Mouse (Mus musculus) liver, embryonic 11.5 days (tissue): ENCODE data around the gene Rab3ip. TPM values are rescaled to one million over a fixed set of nuclear protein-coding genes. Genes with fewer than 3 reads are reported as not detected.

Experiments used
- ATAC-seq: fragments of 200-750 bp; cut with Nextera tagmentation; replicated peaks from 2 replicates; pipeline ENCODE4 v1.8.0; 2017; ENCODE audit warnings: moderate number of reproducible peaks, mild to moderate bottlenecking, moderate TSS enrichment, moderate library complexity; ENCODE audit not compliant: low FRiP score
- DNase-seq: peaks from one replicate; pipeline ENCODE4 v3.0.0-alpha.2; 2017; ENCODE audit warnings: low spot score
- H3K27ac ChIP-seq: fragments of 300-500 bp; sonication (generic); 2 replicates; pipeline ENCODE4 v1.5.1; 2014; ENCODE audit warnings: mild to moderate bottlenecking, low read depth, low read length, control low read depth
- H3K27me3 ChIP-seq: fragments of 300-500 bp; sonication (generic); replicated peaks from 2 replicates; pipeline ENCODE4 v1.6.1; 2014; ENCODE audit warnings: low read length, mixed read lengths; ENCODE audit not compliant: control insufficient read depth, insufficient read depth
- H3K36me3 ChIP-seq: fragments of 300-500 bp; sonication (generic); 2 replicates; pipeline ENCODE4 v1.6.1; 2014; ENCODE audit warnings: mild to moderate bottlenecking, low read length, moderate library complexity, mixed read lengths; ENCODE audit not compliant: control insufficient read depth, insufficient read depth
- H3K4me1 ChIP-seq: fragments of 300-500 bp; sonication (generic); replicated peaks from 2 replicates; pipeline ENCODE4 v1.6.1; 2014; ENCODE audit warnings: low read length, mixed read lengths; ENCODE audit not compliant: control insufficient read depth, insufficient read depth
- H3K4me2 ChIP-seq: fragments of 300-500 bp; sonication (generic); 2 replicates; pipeline ENCODE4 v1.6.1; 2014; ENCODE audit warnings: mild to moderate bottlenecking, control low read depth, moderate library complexity
- H3K4me3 ChIP-seq: fragments of 300-500 bp; sonication (generic); 2 replicates; pipeline ENCODE4 v1.5.1; 2014; ENCODE audit warnings: low read depth, low read length, control low read depth
- H3K9ac ChIP-seq: fragments of 300-500 bp; sonication (generic); 2 replicates; pipeline ENCODE4 v1.6.1; 2014; ENCODE audit warnings: low read depth, low read length, control low read depth
- H3K9me3 ChIP-seq: fragments of 300-500 bp; sonication (generic); 2 replicates; pipeline ENCODE4 v1.6.1; 2016; ENCODE audit warnings: low read length, inconsistent platforms, mixed read lengths; ENCODE audit not compliant: control insufficient read depth
- WGBS: fragments of 180-500 bp; shearing (Covaris S2); extraction: QIAGEN DNeasy Blood & Tissue Kit; methylation state at CpG from one replicate; pipeline ENCODE4 v1.1.7; 2014; 5-methylcytosine and 5-hydroxymethylcytosine counted together
- polyA plus RNA-seq: library from polyadenylated mRNA; unstranded; fragments of >200 nt; fragmentation: Nextera tagmentation; extraction: Ambion mirVana; gene quantifications from 2 replicates; pipeline ENCODE4 v1.2.1, GENCODE M21; 2014

Gene Rab3ip
- polyA plus RNA-seq, 1 experiment from 2014 or later = 16.2 TPM

GRCm38 (mm10) chr10:116883531-116883930, 67.0 kb downstream of the Rab3ip start:
- Histone ChIP-seq H3K27ac (no peak overlapping the region), H3K36me3 (no peaks in the 10 kb centered on the region), H3K9ac (no peak overlapping the region), H3K4me1 (no peaks in the 10 kb centered on the region), H3K27me3 (no peaks in the 10 kb centered on the region), H3K4me2 (no peak overlapping the region), H3K4me3 (no peak overlapping the region), H3K9me3 (no peaks in the 10 kb centered on the region)
- WGBS = 65% methylated on average over 5 of the region's 5 CpGs
- ATAC-seq (no peak), DNase-seq (no peak)

- ATAC-seq (no peak), DNase-seq (no peak)
- Histone ChIP-seq H3K4me2 (no peak overlapping the region), H3K9ac (no peak overlapping the region), H3K9me3 (no peaks in the 10 kb centered on the region), H3K27ac (no peak overlapping the region), H3K27me3 (no peaks in the 10 kb centered on the region), H3K4me3 (no peak overlapping the region), H3K36me3 (no peaks in the 10 kb centered on the region), H3K4me1 (no peaks in the 10 kb centered on the region)
- WGBS = 88% methylated on average over 4 of the region's 4 CpGs
Observed at GRCm38 (mm10) chr10:116877436-116877835, 73.1 kb downstream of the Rab3ip start.

- Histone ChIP-seq H3K27me3 (no peaks in the 10 kb centered on the region), H3K9ac (no peak overlapping the region), H3K36me3 (no peaks in the 10 kb centered on the region), H3K4me1 (no peaks in the 10 kb centered on the region), H3K27ac (no peak overlapping the region), H3K4me2 (no peak overlapping the region), H3K9me3 (no peaks in the 10 kb centered on the region), H3K4me3 (no peak overlapping the region)
- no peak for DNase-seq
- no peak for ATAC-seq
- WGBS = 79% methylated on average over 9 of the region's 9 CpGs
Observed at GRCm38 (mm10) chr10:116874490-116874889, 76.1 kb downstream of the Rab3ip start.

GRCm38 (mm10) chr10:116872016-116872410, 78.6 kb downstream of the Rab3ip start:
- H3K4me2 ChIP-seq = no peak overlapping the region
- ATAC-seq (no peak), DNase-seq (no peak)
- H3K9me3 ChIP-seq = no peaks in the 10 kb centered on the region
- no peaks in the 10 kb centered on the region for H3K36me3 ChIP-seq
- no peak overlapping the region for H3K27ac ChIP-seq
- no peak overlapping the region for H3K4me3 ChIP-seq
- no peaks in the 10 kb centered on the region for H3K27me3 ChIP-seq
- WGBS = 70% methylated on average over 14 of the region's 14 CpGs
- H3K4me1 ChIP-seq = no peaks in the 10 kb centered on the region
- H3K9ac ChIP-seq = no peak overlapping the region

GRCm38 (mm10) chr10:116871329-116872015, 79.1 kb downstream of the Rab3ip start:
- no peaks in the 10 kb centered on the region for H3K36me3 ChIP-seq
- no peak overlapping the region for H3K9ac ChIP-seq
- no peak overlapping the region for H3K27ac ChIP-seq
- ATAC-seq (no peak), DNase-seq (no peak)
- no peaks in the 10 kb centered on the region for H3K9me3 ChIP-seq
- no peak overlapping the region for H3K4me3 ChIP-seq
- no peaks in the 10 kb centered on the region for H3K4me1 ChIP-seq
- 72% methylated on average over 12 of the region's 12 CpGs for WGBS
- no peaks in the 10 kb centered on the region for H3K27me3 ChIP-seq
- H3K4me2 ChIP-seq = no peak overlapping the region

GRCm38 (mm10) chr10:116870819-116871218, 79.8 kb downstream of the Rab3ip start:
- no peak overlapping the region for H3K4me3 ChIP-seq
- no peaks in the 10 kb centered on the region for H3K9me3 ChIP-seq
- DNase-seq (no peak), ATAC-seq (no peak)
- no peaks in the 10 kb centered on the region for H3K36me3 ChIP-seq
- no peak overlapping the region for H3K27ac ChIP-seq
- H3K27me3 ChIP-seq = no peaks in the 10 kb centered on the region
- H3K4me1 ChIP-seq = no peaks in the 10 kb centered on the region
- no peak overlapping the region for H3K4me2 ChIP-seq
- no peak overlapping the region for H3K9ac ChIP-seq
- WGBS = 74% methylated on average over 6 of the region's 6 CpGs

Other genes with a start within 250 kb of the Rab3ip start
- gene Myrfl, start 53.9 kb downstream of the Rab3ip start, polyA plus RNA-seq = 0.08 and 0.16 TPM in 2 replicates
- not detected in 2 replicates for gene Gm10271, start 21.8 kb upstream of the Rab3ip start, polyA plus RNA-seq
- 0.06 TPM in 1 of 2 replicates, not detected in the other for gene Best3, start 35.5 kb upstream of the Rab3ip start, polyA plus RNA-seq
- 0.21 and 0.23 TPM in 2 replicates for gene Lrrc10, start 94.6 kb upstream of the Rab3ip start, polyA plus RNA-seq
- 414 and 416 TPM in 2 replicates for gene Cct2, start 113.0 kb upstream of the Rab3ip start, polyA plus RNA-seq
- 21.3 and 23.5 TPM in 2 replicates for gene Frs2, start 197.8 kb upstream of the Rab3ip start, polyA plus RNA-seq